Mouse (Mus musculus): ENCODE measurements around the gene Scn8a. TPM values are rescaled to one million over a fixed set of nuclear protein-coding genes. Genes with fewer than 3 reads are reported as not detected.

Gene Scn8a
- total and polyA plus RNA-seq, 3 experiments = 0.02 TPM; not detected in 2

- no peak for TF ChIP-seq EP300 (IDR thresholded peaks at IDR 0.05; ENCODE audit: insufficient read depth, low read depth, low read length)
- peak; percentile 48 for TF ChIP-seq CTCF (IDR thresholded peaks at IDR 0.05)
- no peak overlapping the region for H3K9ac ChIP-seq (ENCODE audit: low read depth, low read length)
- WGBS = 4% methylated on average over 63 of the region's 66 CpGs
- H3K79me2 ChIP-seq (replicated peaks; ENCODE audit: control insufficient read depth, insufficient read depth, low read length) = no peaks in the 10 kb centered on the region
- H3K27ac ChIP-seq = no peak overlapping the region
- DNase-seq = peak; percentile 31 to 53
- intact Hi-C loops (cut with DNase I) = no loop called here
- no peaks in the 10 kb centered on the region for H3K36me3 ChIP-seq (ENCODE audit: control insufficient read depth, insufficient read depth, low read length)
- peaks cover 11% of the 10 kb centered on the region for H3K27me3 ChIP-seq (ENCODE audit: control insufficient read depth, insufficient read depth, low read length)
- peaks cover 2% of the 10 kb centered on the region; the same call in 1 of the 2 replicates for H3K4me1 ChIP-seq (ENCODE audit: control insufficient read depth, insufficient read depth, low read length)
- H3K4me3 ChIP-seq = no peak overlapping the region
Measured at GRCm38 (mm10) chr15:100870001-100870774, 530 bp downstream of the Scn8a start.

DNA sequence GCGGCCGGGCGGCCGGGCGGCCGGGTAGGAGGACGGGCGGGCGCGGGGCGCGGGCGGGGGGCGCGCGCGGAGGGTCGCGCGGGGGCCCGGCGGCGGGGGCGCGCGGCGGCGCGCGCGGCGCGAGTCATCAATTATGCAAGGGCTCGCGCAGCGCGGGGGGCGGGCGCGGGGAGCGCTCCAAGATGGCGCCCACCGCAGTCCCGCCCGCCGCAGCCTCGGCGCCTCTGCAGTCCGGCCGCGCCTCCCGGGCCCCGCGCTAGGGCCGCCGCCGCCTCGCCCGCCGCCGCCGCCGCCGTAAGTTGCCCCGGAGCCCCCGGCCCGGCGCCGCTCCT, 1.1 kb downstream of the Scn8a start:
- H3K27ac ChIP-seq = no peak overlapping the region
- no peak for DNase-seq
- no peaks in the 10 kb centered on the region for H3K79me2 ChIP-seq (replicated peaks; ENCODE audit: control insufficient read depth, insufficient read depth, low read length)
- peaks cover 11% of the 10 kb centered on the region for H3K27me3 ChIP-seq (ENCODE audit: control insufficient read depth, insufficient read depth, low read length)
- intact Hi-C loops (cut with DNase I) = no loop called here
- peaks cover 2% of the 10 kb centered on the region; the same call in 1 of the 2 replicates for H3K4me1 ChIP-seq (ENCODE audit: control insufficient read depth, insufficient read depth, low read length)
- no peak for TF ChIP-seq POLR2A (IDR thresholded peaks at IDR 0.05; ENCODE audit: insufficient read depth, low read depth, low read length)
- no peak for TF ChIP-seq CTCF (IDR thresholded peaks at IDR 0.05)
- TF ChIP-seq EP300 (IDR thresholded peaks at IDR 0.05; ENCODE audit: insufficient read depth, low read depth, low read length) = no peak
- 15% methylated on average over 63 of the region's 69 CpGs for WGBS
- H3K4me3 ChIP-seq = no peak overlapping the region
- H3K36me3 ChIP-seq (ENCODE audit: control insufficient read depth, insufficient read depth, low read length) = no peaks in the 10 kb centered on the region
- no peak overlapping the region for H3K9ac ChIP-seq (ENCODE audit: low read depth, low read length)

DNA sequence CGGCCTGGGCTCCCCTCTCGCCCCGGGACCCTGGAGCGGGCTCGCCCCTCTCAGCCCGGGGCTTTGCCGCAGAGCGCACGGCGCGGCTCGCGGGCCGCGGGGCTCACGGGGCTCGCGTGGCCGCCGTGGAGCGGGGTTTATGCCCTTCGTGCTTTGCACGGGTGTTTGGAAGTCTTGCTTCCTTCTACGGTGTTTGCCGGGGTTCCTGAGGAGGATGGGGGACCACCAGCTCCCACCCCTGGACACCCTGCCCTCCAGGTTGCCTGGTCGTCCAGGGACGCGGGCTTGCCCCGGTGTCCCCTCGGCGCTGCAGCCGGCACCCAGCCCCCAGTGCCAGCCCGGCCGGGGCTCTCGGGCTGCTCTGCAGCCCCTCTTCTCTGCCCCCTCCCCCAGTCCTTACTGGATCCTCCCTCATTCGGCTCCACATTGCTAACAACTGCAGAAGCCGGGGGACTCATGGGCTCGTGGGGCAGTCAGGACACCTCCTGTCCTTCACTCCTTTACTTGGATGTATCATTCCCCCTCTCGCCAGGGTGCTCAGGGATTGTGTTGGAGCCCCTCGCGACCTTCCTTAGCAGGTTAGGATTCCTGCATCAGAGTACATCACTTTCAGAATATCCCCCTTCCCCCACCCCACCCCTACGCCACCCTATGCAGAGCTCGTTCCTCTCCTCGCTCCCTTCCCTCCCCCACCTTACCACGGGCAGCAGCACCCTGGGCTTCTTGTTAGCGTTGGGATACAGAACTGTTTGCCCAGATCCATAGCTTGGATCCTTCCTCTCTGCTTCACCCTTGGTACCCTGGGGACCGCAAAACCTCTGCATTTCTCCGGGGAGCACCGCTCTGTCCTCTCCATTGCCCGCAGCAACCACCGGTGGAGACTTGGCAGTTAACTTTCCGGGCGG, 1.7 kb downstream of the Scn8a start:
- Histone ChIP-seq H3K79me2 (replicated peaks; ENCODE audit: control insufficient read depth, insufficient read depth, low read length) (no peaks in the 10 kb centered on the region), H3K9ac (ENCODE audit: low read depth, low read length) (no peak overlapping the region), H3K27me3 (ENCODE audit: control insufficient read depth, insufficient read depth, low read length) (peaks cover 11% of the 10 kb centered on the region), H3K36me3 (ENCODE audit: control insufficient read depth, insufficient read depth, low read length) (no peaks in the 10 kb centered on the region), H3K27ac (no peak overlapping the region), H3K4me3 (no peak overlapping the region), H3K4me1 (ENCODE audit: control insufficient read depth, insufficient read depth, low read length) (peaks cover 2% of the 10 kb centered on the region; the same call in 1 of the 2 replicates)
- no peak for DNase-seq
- 2% methylated on average over 51 of the region's 53 CpGs for WGBS
- TF ChIP-seq CTCF (IDR thresholded peaks at IDR 0.05) = no peak
- TF ChIP-seq POLR2A (IDR thresholded peaks at IDR 0.05; ENCODE audit: insufficient read depth, low read depth, low read length) = no peak
- TF ChIP-seq EP300 (IDR thresholded peaks at IDR 0.05; ENCODE audit: insufficient read depth, low read depth, low read length) = no peak
- intact Hi-C loops (cut with DNase I) = no loop called here

GRCm38 (mm10) chr15:100873155-100873554, 3.5 kb downstream of the Scn8a start:
- no peak overlapping the region for H3K9ac ChIP-seq (ENCODE audit: low read depth, low read length)
- no peaks in the 10 kb centered on the region for H3K79me2 ChIP-seq (replicated peaks; ENCODE audit: control insufficient read depth, insufficient read depth, low read length)
- no peaks in the 10 kb centered on the region for H3K36me3 ChIP-seq (ENCODE audit: control insufficient read depth, insufficient read depth, low read length)
- peaks cover 2% of the 10 kb centered on the region; the same call in 1 of the 2 replicates for H3K4me1 ChIP-seq (ENCODE audit: control insufficient read depth, insufficient read depth, low read length)
- intact Hi-C loops (cut with DNase I) = no loop called here
- TF ChIP-seq EP300 (IDR thresholded peaks at IDR 0.05; ENCODE audit: insufficient read depth, low read depth, low read length) (no peak), POLR2A (IDR thresholded peaks at IDR 0.05; ENCODE audit: insufficient read depth, low read depth, low read length) (no peak), CTCF (IDR thresholded peaks at IDR 0.05) (no peak)
- 2% methylated on average over 16 of the region's 16 CpGs for WGBS
- DNase-seq = peak; percentile 50 to 61
- H3K4me3 ChIP-seq = no peak overlapping the region
- H3K27ac ChIP-seq = no peak overlapping the region
- H3K27me3 ChIP-seq (ENCODE audit: control insufficient read depth, insufficient read depth, low read length) = peaks cover 13% of the 10 kb centered on the region

DNA sequence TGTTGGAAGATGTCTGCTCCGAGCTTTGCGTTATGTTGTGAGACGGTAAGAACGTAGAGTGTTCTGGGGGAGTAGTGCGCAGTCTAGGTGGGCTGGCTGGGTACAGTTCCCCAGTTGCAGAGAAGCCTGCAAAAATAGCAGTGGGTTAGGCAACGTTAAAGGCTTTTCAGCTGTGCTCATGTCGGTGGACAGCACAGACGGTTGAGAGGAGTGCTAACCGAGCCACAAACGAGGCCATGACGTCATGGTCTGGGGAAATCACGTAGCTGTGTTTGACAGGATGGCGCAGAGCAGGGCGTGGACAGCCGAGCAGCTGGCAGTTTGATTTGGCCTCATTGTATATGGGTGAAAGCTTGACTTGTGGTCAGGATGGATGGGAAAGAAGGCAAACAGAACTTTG, 9.4 kb downstream of the Scn8a start:
- no peak for TF ChIP-seq POLR2A (IDR thresholded peaks at IDR 0.05; ENCODE audit: insufficient read depth, low read depth, low read length)
- no peak for TF ChIP-seq CTCF (IDR thresholded peaks at IDR 0.05)
- TF ChIP-seq EP300 (IDR thresholded peaks at IDR 0.05; ENCODE audit: insufficient read depth, low read depth, low read length) = no peak
- no peaks in the 10 kb centered on the region for H3K4me1 ChIP-seq (ENCODE audit: control insufficient read depth, insufficient read depth, low read length)
- no peaks in the 10 kb centered on the region for H3K79me2 ChIP-seq (replicated peaks; ENCODE audit: control insufficient read depth, insufficient read depth, low read length)
- H3K36me3 ChIP-seq (ENCODE audit: control insufficient read depth, insufficient read depth, low read length) = no peaks in the 10 kb centered on the region
- intact Hi-C loops (cut with DNase I) = no loop called here
- no peak for DNase-seq
- H3K27me3 ChIP-seq (ENCODE audit: control insufficient read depth, insufficient read depth, low read length) = peaks cover 2% of the 10 kb centered on the region; the same call in 1 of the 2 replicates
- WGBS = 66% methylated on average over 15 of the region's 15 CpGs
- no peak overlapping the region for H3K4me3 ChIP-seq
- no peak overlapping the region for H3K27ac ChIP-seq
- no peak overlapping the region for H3K9ac ChIP-seq (ENCODE audit: low read depth, low read length)

Measured in heart, adult 2 months (tissue).